Mouse (Mus musculus): ENCODE results near the gene Dusp12. TPM values are rescaled to one million over a fixed set of nuclear protein-coding genes. Genes with fewer than 3 reads are reported as not detected.

Gene Dusp12
- 22.9 and 24.2 TPM in 2 replicates for total RNA-seq (2014; fragmentation: Nextera tagmentation)
- 9.7 and 12.5 TPM in 2 replicates for total RNA-seq (2017)

- peak; percentile 97 for ATAC-seq (replicated peaks; ENCODE audit: low FRiP score, low TSS enrichment, poor library complexity, severe bottlenecking)
Measured at GRCm38 (mm10) chr1:170884978-170885561, at the start of gene Dusp12, which contains the start of gene Gm26620. Gene Dusp12, minus strand, starts transcription at chr1:170885540. Gene Gm26620, plus strand, starts transcription at chr1:170885065.

DNA sequence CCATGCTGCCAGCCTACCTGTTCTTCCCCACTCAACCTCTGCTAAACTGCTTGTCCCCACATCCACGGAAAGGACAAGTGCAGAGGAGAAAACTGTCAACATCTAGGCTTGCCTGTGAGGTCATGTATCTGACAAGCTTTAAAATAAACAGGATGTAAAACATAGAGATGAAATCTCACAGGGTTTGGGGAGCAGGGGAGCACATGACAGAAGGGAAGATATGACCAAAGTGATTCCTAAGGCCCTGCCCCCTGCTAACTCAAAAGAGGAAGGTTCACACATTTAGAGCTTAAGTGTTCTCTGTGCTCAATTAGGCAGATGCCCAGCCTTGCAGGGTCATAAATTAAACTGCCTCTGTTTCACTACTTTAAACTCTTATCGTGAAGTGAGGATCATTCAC, 49.0 kb upstream of the Dusp12 start:
- no peak for ATAC-seq (replicated peaks; ENCODE audit: low FRiP score, low TSS enrichment, poor library complexity, severe bottlenecking)

DNA sequence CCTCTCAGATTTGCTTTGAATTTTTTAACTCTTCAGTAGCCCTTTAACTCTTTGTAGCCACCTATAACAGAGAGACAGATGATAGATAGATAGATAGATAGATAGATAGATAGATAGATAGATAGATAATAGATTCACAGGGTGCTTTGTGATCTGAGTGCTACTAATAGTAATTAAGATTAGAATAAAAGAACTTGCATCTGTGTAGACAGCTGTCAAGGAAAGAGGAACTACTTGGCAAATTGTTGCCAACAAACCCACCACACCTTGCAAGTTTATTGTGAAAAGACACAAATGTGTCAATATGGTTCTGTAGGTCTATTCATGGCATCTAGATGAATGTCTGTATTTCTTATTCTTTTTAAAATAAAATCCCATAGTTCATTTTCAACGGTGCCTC, 48.6 kb upstream of the Dusp12 start:
- no peak for ATAC-seq (replicated peaks; ENCODE audit: low FRiP score, low TSS enrichment, poor library complexity, severe bottlenecking)

- ATAC-seq (replicated peaks; ENCODE audit: low FRiP score, low TSS enrichment, poor library complexity, severe bottlenecking) = no peak
Measured at GRCm38 (mm10) chr1:170933386-170933920, 48.1 kb upstream of the Dusp12 start.

DNA sequence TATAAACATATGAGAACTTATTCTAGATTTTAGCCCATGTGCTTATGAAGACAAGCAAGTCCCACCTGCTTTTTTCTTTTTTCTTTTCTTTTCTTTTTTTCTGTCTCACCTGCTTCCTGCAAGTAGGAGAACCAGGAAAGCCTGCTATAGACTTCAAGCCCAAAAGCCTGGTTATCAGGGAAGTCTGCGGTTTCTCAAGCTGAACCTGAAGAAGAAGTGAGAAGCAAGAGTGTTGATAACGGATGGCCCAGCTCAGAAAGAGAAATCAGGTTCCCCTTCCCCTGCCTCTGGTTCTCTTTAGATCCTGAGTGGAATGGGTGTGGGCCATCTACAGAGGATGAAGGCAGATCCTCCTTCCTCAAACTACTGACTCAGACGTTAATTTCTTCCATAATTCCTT, 46.7 kb upstream of the Dusp12 start:
- no peak for ATAC-seq (replicated peaks; ENCODE audit: low FRiP score, low TSS enrichment, poor library complexity, severe bottlenecking)

GRCm38 (mm10) chr1:170929245-170929644, 43.9 kb upstream of the Dusp12 start:
- ATAC-seq (replicated peaks; ENCODE audit: low FRiP score, low TSS enrichment, poor library complexity, severe bottlenecking) = no peak

GRCm38 (mm10) chr1:170928467-170928866, 43.1 kb upstream of the Dusp12 start:
- ATAC-seq (replicated peaks; ENCODE audit: low FRiP score, low TSS enrichment, poor library complexity, severe bottlenecking) = no peak

DNA sequence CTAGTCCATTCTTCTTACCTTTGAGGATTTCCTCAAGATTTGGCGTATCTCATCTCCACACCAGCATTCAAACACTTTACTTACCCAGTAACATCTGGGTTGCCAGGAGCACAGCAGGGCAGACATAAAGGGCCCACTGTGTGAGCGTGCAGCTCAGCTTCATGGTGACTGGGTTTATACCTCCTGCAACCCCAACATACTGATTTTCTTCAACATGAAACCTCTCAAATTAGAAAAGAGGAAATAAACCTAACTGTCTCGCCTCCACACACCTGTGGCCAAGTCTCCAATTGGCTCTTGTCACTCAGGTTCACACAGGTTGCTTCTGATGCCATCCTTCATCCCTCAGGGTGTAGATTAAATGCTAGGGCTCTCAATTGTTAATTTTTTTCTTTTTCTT, 42.0 kb upstream of the Dusp12 start, which contains the start of gene Fcrla:
TSS of gene Fcrla (minus strand) at position 206 of the 400 bp plus-strand sequence.
- ATAC-seq (replicated peaks; ENCODE audit: low FRiP score, low TSS enrichment, poor library complexity, severe bottlenecking) = no peak

DNA sequence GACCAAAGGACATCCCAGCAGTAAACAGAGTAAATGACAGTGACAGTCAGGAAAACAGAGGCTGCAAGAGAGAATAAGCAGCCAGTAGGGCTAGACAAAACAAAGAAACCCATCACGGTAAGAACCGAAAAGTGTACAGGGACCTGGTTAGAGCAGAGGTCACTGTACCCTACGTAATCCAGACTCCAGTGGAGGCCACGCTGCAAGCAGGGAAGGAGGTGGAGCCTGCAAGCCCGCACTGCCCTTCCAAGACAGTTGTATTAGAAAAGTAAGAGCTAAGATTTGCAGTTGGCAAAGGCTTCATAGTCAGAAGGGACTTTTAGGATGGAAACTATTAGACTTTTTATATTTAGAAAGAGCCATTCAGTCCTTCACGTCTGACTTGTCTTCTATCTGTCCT, 41.6 kb upstream of the Dusp12 start:
- no peak for ATAC-seq (replicated peaks; ENCODE audit: low FRiP score, low TSS enrichment, poor library complexity, severe bottlenecking)

DNA sequence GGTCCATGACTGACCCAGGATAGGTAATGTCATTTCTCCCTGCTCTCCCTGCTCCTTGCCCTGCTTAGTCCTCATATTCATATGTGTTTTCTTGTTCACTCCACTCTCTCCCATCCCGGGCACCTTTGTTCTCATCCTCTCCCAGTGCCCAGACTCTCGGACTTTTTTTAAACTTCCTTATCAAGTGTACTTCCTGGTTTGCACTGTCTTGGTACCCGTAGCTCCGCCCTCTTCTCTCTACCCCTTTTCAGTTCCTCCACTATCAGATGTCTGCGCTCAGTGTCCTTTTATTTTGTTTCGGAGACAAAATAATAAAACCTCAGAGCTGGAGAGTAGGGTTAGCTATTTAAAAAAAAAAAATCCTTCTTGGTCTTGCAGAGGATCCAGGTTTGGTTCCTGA, 39.1 kb upstream of the Dusp12 start:
- ATAC-seq (replicated peaks; ENCODE audit: low FRiP score, low TSS enrichment, poor library complexity, severe bottlenecking) = peak; percentile 91

DNA sequence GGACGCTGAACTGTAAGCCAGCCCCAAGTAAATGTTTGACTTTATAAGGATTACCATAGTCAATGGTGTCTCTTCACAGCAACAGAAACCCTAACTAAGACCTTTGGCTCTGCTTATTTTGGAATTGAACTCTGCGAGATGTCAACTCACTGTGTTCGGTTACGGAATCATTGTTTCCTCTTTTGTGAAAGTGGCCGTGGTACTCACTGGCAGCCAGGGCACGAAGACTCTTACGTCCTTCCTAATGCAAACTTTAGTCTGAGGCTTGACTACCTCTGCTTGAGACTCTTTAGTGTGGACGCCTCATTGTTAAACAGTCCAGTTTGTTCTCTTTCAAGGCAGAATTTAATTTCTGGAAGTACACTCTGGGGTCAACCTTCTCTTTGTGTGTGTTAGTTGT, 34.0 kb upstream of the Dusp12 start:
- no peak for ATAC-seq (replicated peaks; ENCODE audit: low FRiP score, low TSS enrichment, poor library complexity, severe bottlenecking)

DNA sequence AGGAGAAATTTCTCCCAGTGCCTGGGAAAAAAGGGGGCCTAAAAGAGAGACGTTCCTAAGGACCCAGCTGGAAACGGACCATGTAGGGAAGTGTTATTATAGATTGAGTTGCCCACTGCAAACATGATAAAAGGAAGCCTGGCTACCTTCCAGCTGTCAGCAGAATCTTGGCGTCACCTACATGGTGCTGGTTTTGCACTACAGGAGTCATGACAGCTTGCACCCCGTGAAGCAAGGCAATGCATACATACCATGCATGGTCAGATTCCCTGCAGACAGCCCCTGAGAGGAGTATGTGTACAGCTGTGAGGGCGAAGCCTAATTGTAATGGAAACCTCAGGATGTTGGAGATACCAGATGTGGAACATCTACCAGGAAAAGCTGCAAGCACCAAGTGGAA, 30.3 kb upstream of the Dusp12 start:
- no peak for ATAC-seq (replicated peaks; ENCODE audit: low FRiP score, low TSS enrichment, poor library complexity, severe bottlenecking)

GRCm38 (mm10) chr1:170912891-170913615, 27.7 kb upstream of the Dusp12 start, which contains the start of gene Fcrlb:
Gene Fcrlb, minus strand, starts transcription at chr1:170912941.
- ATAC-seq (replicated peaks; ENCODE audit: low FRiP score, low TSS enrichment, poor library complexity, severe bottlenecking) = no peak

- no peak for ATAC-seq (replicated peaks; ENCODE audit: low FRiP score, low TSS enrichment, poor library complexity, severe bottlenecking)
Measured at GRCm38 (mm10) chr1:170911907-170912660, 26.7 kb upstream of the Dusp12 start.

- ATAC-seq (replicated peaks; ENCODE audit: low FRiP score, low TSS enrichment, poor library complexity, severe bottlenecking) = peak; percentile 32; the same call in 1 of the 2 replicates
Measured at GRCm38 (mm10) chr1:170908341-170908740, 23.0 kb upstream of the Dusp12 start.

GRCm38 (mm10) chr1:170907456-170908191, 22.3 kb upstream of the Dusp12 start:
- peak; percentile 51 for ATAC-seq (replicated peaks; ENCODE audit: low FRiP score, low TSS enrichment, poor library complexity, severe bottlenecking)

DNA sequence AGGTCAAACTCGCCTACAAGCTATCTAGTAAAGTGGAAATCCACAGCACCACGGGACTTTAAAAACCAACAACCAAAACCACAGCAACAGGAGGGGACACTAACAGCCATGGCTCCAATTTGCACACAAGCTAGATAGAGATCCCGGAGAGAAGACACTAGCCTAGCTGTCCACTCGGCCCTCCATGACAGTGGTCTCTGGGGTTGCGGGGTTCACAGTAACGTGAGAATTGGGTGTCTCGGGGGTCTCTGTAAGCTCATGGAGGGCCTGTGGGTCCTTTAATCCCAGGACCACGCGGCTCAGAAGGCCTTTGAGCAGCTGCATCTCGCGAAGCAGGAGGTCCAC, 21.7 kb upstream of the Dusp12 start:
- ATAC-seq (replicated peaks; ENCODE audit: low FRiP score, low TSS enrichment, poor library complexity, severe bottlenecking) = no peak

DNA sequence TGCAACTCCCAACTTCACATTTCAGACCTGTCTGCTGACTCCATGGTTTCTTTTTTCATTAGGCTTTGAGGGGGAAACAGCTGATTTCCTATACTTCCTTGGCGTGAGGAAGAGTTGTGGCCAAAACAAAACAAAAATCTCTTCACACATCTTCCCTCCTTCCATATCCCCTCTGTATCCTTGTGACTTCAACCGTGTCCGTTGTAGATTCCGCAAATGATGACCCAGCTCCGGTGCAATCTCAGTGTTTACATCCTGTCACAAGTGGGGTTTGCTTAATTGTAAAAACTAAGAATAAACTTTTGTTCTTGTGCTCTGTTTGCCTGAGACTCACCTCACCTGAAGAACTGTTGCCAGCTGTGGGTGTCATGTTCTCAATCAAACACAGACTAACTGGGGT, 18.1 kb upstream of the Dusp12 start:
- no peak for ATAC-seq (replicated peaks; ENCODE audit: low FRiP score, low TSS enrichment, poor library complexity, severe bottlenecking)

DNA sequence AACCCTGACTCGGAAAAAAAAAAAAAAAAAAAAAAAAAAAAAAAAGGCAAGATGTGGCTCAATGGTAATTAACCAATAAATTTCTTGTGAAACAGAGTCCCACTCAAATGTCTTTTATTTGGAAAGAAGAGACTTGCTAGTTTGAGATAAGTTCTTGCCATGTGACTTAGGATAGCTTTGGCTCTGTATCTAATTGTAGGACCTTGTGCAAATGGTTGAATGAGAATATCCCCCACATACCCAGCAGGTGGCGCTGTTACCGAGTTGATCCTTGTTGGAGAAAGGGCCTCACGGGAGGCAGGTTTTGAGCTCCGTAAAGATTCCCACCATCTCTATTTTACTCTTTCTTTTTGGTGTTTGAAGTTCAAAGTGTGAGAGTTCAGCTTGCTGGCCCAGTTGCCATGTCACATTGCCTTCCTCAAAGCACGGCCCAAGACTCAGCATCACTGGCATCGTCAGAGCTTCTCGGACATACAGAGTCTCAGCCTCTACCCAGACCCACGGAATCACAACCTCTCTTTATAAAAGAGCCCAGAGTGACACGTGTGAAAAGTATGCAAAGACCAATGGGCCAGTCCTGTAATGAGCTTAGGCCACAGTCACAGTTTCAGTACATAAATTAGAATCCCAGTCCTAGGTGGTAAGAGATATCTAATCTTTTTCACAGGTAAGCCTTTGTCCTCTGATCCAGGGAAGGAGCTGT, 16.3 kb upstream of the Dusp12 start:
- peak; percentile 82 for ATAC-seq (replicated peaks; ENCODE audit: low FRiP score, low TSS enrichment, poor library complexity, severe bottlenecking)

All from megakaryocyte-erythroid progenitor cell, adult 5-6 weeks (primary cell).